Mouse (Mus musculus) CH12.LX (cell line): ENCODE measurements around the gene Ice1.

ENCODE experiments used
- BHLHE40 ChIP-seq: IDR thresholded peaks from 2 replicates; pipeline ENCODE4 v1.6.1; 2011; ENCODE audit warnings: mild to moderate bottlenecking, low read depth, low read length, improper control_type of control experiment
- CHD1 ChIP-seq: IDR thresholded peaks from 2 replicates; pipeline ENCODE4 v1.6.1; 2012; ENCODE audit warnings: low read depth, low read length, improper control_type of control experiment, inconsistent platforms
- CTCF ChIP-seq, 2 experiments: IDR thresholded peaks in 1 of 2; conservative IDR thresholded peaks in 1 of 2; 2 replicates each; pipeline ENCODE4 v1.5.1; 2011 to 2012; ENCODE audit warnings: low read depth in 2 of 2, low read length in 2 of 2, improper control_type of control experiment in 1 of 2, inconsistent platforms in 1 of 2, mild to moderate bottlenecking in 1 of 2, moderate library complexity in 1 of 2
- IRF4 ChIP-seq: IDR thresholded peaks from 2 replicates; pipeline ENCODE4 v1.6.1; 2014; ENCODE audit warnings: low read depth, mild to moderate bottlenecking, inconsistent platforms, low read length, improper control_type of control experiment
- MEF2A ChIP-seq: IDR thresholded peaks from 2 replicates; pipeline ENCODE4 v1.6.1; 2014; ENCODE audit warnings: low read depth, mild to moderate bottlenecking, inconsistent platforms, low read length, improper control_type of control experiment, borderline replicate concordance
- POLR2A ChIP-seq: IDR thresholded peaks from 2 replicates; pipeline ENCODE4 v1.6.1; 2011; ENCODE audit warnings: low read depth, mild to moderate bottlenecking, improper control_type of control experiment, low read length
- ZC3H11A ChIP-seq: IDR thresholded peaks from 2 replicates; pipeline ENCODE4 v1.6.1; 2012; ENCODE audit warnings: low read depth, mild to moderate bottlenecking, inconsistent platforms, low read length, improper control_type of control experiment
- ZNF384 ChIP-seq: IDR thresholded peaks from 2 replicates; pipeline ENCODE4 v1.6.1; 2012; ENCODE audit warnings: low read depth, low read length, improper control_type of control experiment, inconsistent platforms

GRCm38 (mm10) chr13:70681411-70682183, 44.2 kb upstream of the Ice1 start:
- TF ChIP-seq CTCF (conservative IDR thresholded peaks at IDR 0.05 in 1 of 2, IDR thresholded peaks at IDR 0.05 in 1 of 2; ENCODE audit: low read depth in 2 of 2, low read length in 2 of 2) (no peak), ZNF384 (no peak), IRF4 (no peak), ZC3H11A (no peak), CHD1 (no peak), BHLHE40 (no peak), POLR2A (no peak), MEF2A (no peak)
